Mouse (Mus musculus): ENCODE results near the gene Rrp7a.

Gene Rrp7a

GRCm38 (mm10) chr15:83122566-83123145, at the start of gene Rrp7a:
Rrp7a (minus strand) TSS chr15:83122801.
- peak; percentile 96 for DNase-seq

- peak; percentile 98 for DNase-seq
These were observed 49.3 kb upstream of the Rrp7a start for GRCm38 (mm10) chr15:83171712-83172481.

GRCm38 (mm10) chr15:83170956-83171659, 48.5 kb upstream of the Rrp7a start:
- DNase-seq: no peak

- DNase-seq: peak; percentile 83
These were observed 47.4 kb upstream of the Rrp7a start for GRCm38 (mm10) chr15:83169772-83170722.

GRCm38 (mm10) chr15:83168875-83169771, 46.5 kb upstream of the Rrp7a start:
- DNase-seq: peak; percentile 59

- DNase-seq: no peak
These were observed 45.7 kb upstream of the Rrp7a start for GRCm38 (mm10) chr15:83168311-83168710.

GRCm38 (mm10) chr15:83167550-83168065, 45.0 kb upstream of the Rrp7a start:
- DNase-seq: no peak

- DNase-seq: peak; percentile 63
These were observed 44.5 kb upstream of the Rrp7a start for GRCm38 (mm10) chr15:83167126-83167525.

- peak; percentile 70 for DNase-seq
These were observed 44.0 kb upstream of the Rrp7a start for GRCm38 (mm10) chr15:83166642-83167041.

- no peak for DNase-seq
These were observed 43.1 kb upstream of the Rrp7a start for GRCm38 (mm10) chr15:83165526-83166315.

- peak; percentile 79 for DNase-seq
These were observed 42.4 kb upstream of the Rrp7a start for GRCm38 (mm10) chr15:83164971-83165471.

GRCm38 (mm10) chr15:83162818-83163485, 40.4 kb upstream of the Rrp7a start:
- DNase-seq: no peak

GRCm38 (mm10) chr15:83162001-83162400, 39.4 kb upstream of the Rrp7a start:
- no peak for DNase-seq

GRCm38 (mm10) chr15:83161062-83161748, 38.6 kb upstream of the Rrp7a start:
- no peak for DNase-seq

- no peak for DNase-seq
These were observed 38.0 kb upstream of the Rrp7a start for GRCm38 (mm10) chr15:83160561-83160960.

GRCm38 (mm10) chr15:83159823-83160222, 37.2 kb upstream of the Rrp7a start:
- peak; percentile 37 for DNase-seq

GRCm38 (mm10) chr15:83158587-83159160, 36.1 kb upstream of the Rrp7a start:
- DNase-seq: no peak

- no peak for DNase-seq
These were observed 35.1 kb upstream of the Rrp7a start for GRCm38 (mm10) chr15:83157667-83158064.
